Mouse (Mus musculus) erythroblast, embryonic 14.5 days (primary cell): Measurements from ENCODE around the gene 4930469K13Rik.

ENCODE experiments used
- GATA1 ChIP-seq: IDR thresholded peaks from 2 replicates; pipeline ENCODE4 v1.6.1; 2012; ENCODE audit warnings: low read length, inconsistent platforms, mixed read lengths
- TAL1 ChIP-seq: IDR thresholded peaks from 3 replicates; pipeline ENCODE4 v1.6.1; 2012; ENCODE audit warnings: low read length, inconsistent platforms, mixed read lengths

- TF ChIP-seq TAL1 (no peak), GATA1 (no peak)
Measured at GRCm38 (mm10) chr11:33974341-33975040, 123.9 kb downstream of the 4930469K13Rik start.
